In genomic region chr5:147668637-147669344, GRCm38 (mm10) we compare ENCODE assay signal across 19 mouse cellular contexts. TPM values are rescaled to one million over a fixed set of nuclear protein-coding genes. Genes with fewer than 3 reads are reported as not detected.
A peak's percentile ranks its signal among the peaks of the same experiment; 100 is the strongest.
DNase-seq lines count a peak whose midpoint lies in the region; ATAC-seq and TF ChIP-seq lines count a peak whose summit lies in the region.
"Had no signal": no experiment of that assay in that cellular context is flagged by ENCODE, and none has a peak within 500 bp of the region (broad histone marks: within the 10 kb centered on the region; RNA-seq: fewer than 3 reads in every experiment).

No protein-coding gene starts in this region.

- no peaks in the 10 kb centered on the region for H3K9me3 ChIP-seq in kidney, postnatal 0 days (replicated peaks; ENCODE audit: low read length)
- H3K9me3 ChIP-seq in kidney, embryonic 14.5 days (ENCODE audit: control insufficient read depth, low read length) = peaks cover 3% of the 10 kb centered on the region; the same call in 1 of the 2 replicates
- H3K9me3 ChIP-seq in midbrain, postnatal 0 days (ENCODE audit: low read length) = no peaks in the 10 kb centered on the region
- H3K9me3 ChIP-seq in midbrain, embryonic 11.5 days (ENCODE audit: control insufficient read depth, low read length) = no peaks in the 10 kb centered on the region
- no peaks in the 10 kb centered on the region for H3K9me3 ChIP-seq in stomach, postnatal 0 days (ENCODE audit: control insufficient read depth, low read length)
- H3K9me3 ChIP-seq: forebrain, embryonic 12.5 days; hindbrain, embryonic 12.5 days had no signal

- no peak overlapping the region for H3K4me2 ChIP-seq in kidney, postnatal 0 days (ENCODE audit: low read length)
- H3K4me2 ChIP-seq in kidney, embryonic 14.5 days (replicated peaks; ENCODE audit: low read depth, low read length) = no peak overlapping the region
- H3K4me2 ChIP-seq in midbrain, postnatal 0 days (ENCODE audit: low read depth, low read length, poor library complexity, severe bottlenecking) = no peak overlapping the region
- H3K4me2 ChIP-seq in midbrain, embryonic 11.5 days = no peak overlapping the region
- no peak overlapping the region for H3K4me2 ChIP-seq in stomach, postnatal 0 days (replicated peaks; ENCODE audit: low read depth)
- H3K4me2 ChIP-seq: forebrain, embryonic 12.5 days; hindbrain, embryonic 12.5 days; neural tube, embryonic 12.5 days had no signal

- H3K27me3 ChIP-seq in kidney, postnatal 0 days (ENCODE audit: insufficient read depth, low read length) = no peaks in the 10 kb centered on the region
- no peaks in the 10 kb centered on the region for H3K27me3 ChIP-seq in kidney, embryonic 14.5 days (ENCODE audit: control insufficient read depth, insufficient read depth, low read length)
- no peaks in the 10 kb centered on the region for H3K27me3 ChIP-seq in midbrain, postnatal 0 days (ENCODE audit: insufficient read depth, low read length)
- H3K27me3 ChIP-seq in midbrain, embryonic 11.5 days (ENCODE audit: control insufficient read depth, insufficient read depth, low read length) = no peaks in the 10 kb centered on the region
- no peaks in the 10 kb centered on the region for H3K27me3 ChIP-seq in stomach, postnatal 0 days (ENCODE audit: control insufficient read depth, insufficient read depth, low read length)
- H3K27me3 ChIP-seq: forebrain, embryonic 12.5 days; hindbrain, embryonic 12.5 days; neural tube, embryonic 12.5 days had no signal

- no peak for TF ChIP-seq EP300 in stomach, postnatal 0 days (optimal IDR thresholded peaks at IDR 0.05)

- no peaks in the 10 kb centered on the region for H3K36me3 ChIP-seq in kidney, postnatal 0 days (ENCODE audit: insufficient read depth, low read length)
- H3K36me3 ChIP-seq in kidney, embryonic 14.5 days (ENCODE audit: control insufficient read depth, insufficient read depth, low read length) = no peaks in the 10 kb centered on the region
- H3K36me3 ChIP-seq in midbrain, postnatal 0 days (ENCODE audit: insufficient read depth, low read length) = no peaks in the 10 kb centered on the region
- no peaks in the 10 kb centered on the region for H3K36me3 ChIP-seq in midbrain, embryonic 11.5 days (ENCODE audit: control insufficient read depth, insufficient read depth, low read length)
- no peaks in the 10 kb centered on the region for H3K36me3 ChIP-seq in stomach, postnatal 0 days (ENCODE audit: control insufficient read depth, insufficient read depth, low read length)
- H3K36me3 ChIP-seq: forebrain, embryonic 12.5 days; hindbrain, embryonic 12.5 days; neural tube, embryonic 12.5 days had no signal

- no peak overlapping the region for H3K27ac ChIP-seq in kidney, postnatal 0 days
- no peak overlapping the region for H3K27ac ChIP-seq in kidney, embryonic 14.5 days (ENCODE audit: low read depth, low read length)
- no peak overlapping the region for H3K27ac ChIP-seq in midbrain, postnatal 0 days (ENCODE audit: low read depth, low read length)
- H3K27ac ChIP-seq in midbrain, embryonic 11.5 days (ENCODE audit: low read depth, low read length) = no peak overlapping the region
- H3K27ac ChIP-seq in bone marrow macrophage, adult 2 months (ENCODE audit: insufficient read depth, low read depth, low read length) = no peak overlapping the region
- no peak overlapping the region for H3K27ac ChIP-seq in stomach, postnatal 0 days (replicated peaks)
- H3K27ac ChIP-seq: forebrain, embryonic 12.5 days; hindbrain, embryonic 12.5 days; neural tube, embryonic 12.5 days had no signal

- TF ChIP-seq POLR2A in bone marrow macrophage, adult 2 months (IDR thresholded peaks at IDR 0.05; ENCODE audit: borderline replicate concordance, low read depth, low read length) = no peak

- H3K9ac ChIP-seq in kidney, postnatal 0 days (ENCODE audit: low read depth, low read length) = no peak overlapping the region
- H3K9ac ChIP-seq in kidney, embryonic 14.5 days (ENCODE audit: low read depth, low read length) = no peak overlapping the region
- H3K9ac ChIP-seq in midbrain, postnatal 0 days (replicated peaks; ENCODE audit: low read length, poor library complexity, severe bottlenecking) = no peak overlapping the region
- no peak overlapping the region for H3K9ac ChIP-seq in midbrain, embryonic 11.5 days (ENCODE audit: low read length)
- no peak overlapping the region for H3K9ac ChIP-seq in stomach, postnatal 0 days (ENCODE audit: low read length)
- H3K9ac ChIP-seq: forebrain, embryonic 12.5 days; hindbrain, embryonic 12.5 days; neural tube, embryonic 12.5 days had no signal

- no peaks in the 10 kb centered on the region for H3K4me1 ChIP-seq in kidney, postnatal 0 days (replicated peaks; ENCODE audit: insufficient read depth, low read length)
- no peaks in the 10 kb centered on the region for H3K4me1 ChIP-seq in kidney, embryonic 14.5 days (ENCODE audit: control insufficient read depth, insufficient read depth, low read length)
- no peaks in the 10 kb centered on the region for H3K4me1 ChIP-seq in midbrain, postnatal 0 days (ENCODE audit: insufficient read depth, low read length)
- H3K4me1 ChIP-seq in midbrain, embryonic 11.5 days (ENCODE audit: control insufficient read depth, insufficient read depth, low read length) = no peaks in the 10 kb centered on the region
- peaks cover 5% of the 10 kb centered on the region; the same call in 1 of the 2 replicates for H3K4me1 ChIP-seq in bone marrow macrophage, adult 2 months (ENCODE audit: control insufficient read depth, insufficient read depth, low read length)
- H3K4me1 ChIP-seq in stomach, postnatal 0 days (replicated peaks; ENCODE audit: control insufficient read depth, insufficient read depth) = no peaks in the 10 kb centered on the region
- H3K4me1 ChIP-seq: forebrain, embryonic 12.5 days; hindbrain, embryonic 12.5 days; neural tube, embryonic 12.5 days had no signal

- DNase-seq in kidney, postnatal 0 days (ENCODE audit: low spot score) = no peak
- DNase-seq in midbrain, postnatal 0 days (ENCODE audit: low spot score) = no peak
- no peak for DNase-seq in midbrain, embryonic 11.5 days (ENCODE audit: low spot score, missing footprints)
- no peak for DNase-seq in stomach, postnatal 0 days (ENCODE audit: low spot score)
- no peak for DNase-seq in ovary, postnatal 14 days (ENCODE audit: low spot score)
- DNase-seq: cerebellum, postnatal 10 days; embryo, embryonic 11 days; kidney, postnatal 14 days; layer of hippocampus, postnatal 36 days; left cerebral cortex, postnatal 4 days; right cerebral cortex, postnatal 25 days; thymus, postnatal 4 days had no signal

- peak; percentile 30; the same call in 1 of the 2 replicates for TF ChIP-seq CTCF in kidney, postnatal 0 days (IDR thresholded peaks at IDR 0.05; ENCODE audit: low read depth)
- peak; percentile 35 for TF ChIP-seq CTCF in midbrain, postnatal 0 days (IDR thresholded peaks at IDR 0.05)
- peak; percentile 39; the same call in 1 of the 2 replicates for TF ChIP-seq CTCF in bone marrow macrophage, adult 2 months (IDR thresholded peaks at IDR 0.05; ENCODE audit: low read depth, low read length)
- 0 out of 2 replicates have a peak, but pooled peaks have one; percentile 11 for TF ChIP-seq CTCF in stomach, postnatal 0 days (IDR thresholded peaks at IDR 0.05; ENCODE audit: low read depth)

- WGBS in kidney, postnatal 0 days = 85% methylated on average over 15 of the region's 15 CpGs
- WGBS in kidney, embryonic 14.5 days = 90% methylated on average over 15 of the region's 15 CpGs
- 88% methylated on average over 15 of the region's 15 CpGs for WGBS in midbrain, postnatal 0 days
- 89% methylated on average over 15 of the region's 15 CpGs for WGBS in midbrain, embryonic 11.5 days
- 83% methylated on average over 15 of the region's 15 CpGs for WGBS in stomach, postnatal 0 days

- no peak for ATAC-seq in kidney, postnatal 0 days (replicated peaks; ENCODE audit: low FRiP score, low read depth)
- ATAC-seq in kidney, embryonic 14.5 days (ENCODE audit: low FRiP score, low TSS enrichment) = no peak
- ATAC-seq in midbrain, postnatal 0 days (ENCODE audit: low FRiP score) = no peak
- ATAC-seq in midbrain, embryonic 11.5 days (ENCODE audit: low FRiP score) = no peak
- no peak for ATAC-seq in stomach, postnatal 0 days (ENCODE audit: low FRiP score, low TSS enrichment)
- ATAC-seq: activated CD4-positive, CD25-positive, alpha-beta regulatory T cell, adult 4 months; CD4-positive, CD25-positive, alpha-beta regulatory T cell, adult 4 months had no signal

- H3K4me3 ChIP-seq in kidney, postnatal 0 days (replicated peaks; ENCODE audit: low read depth, low read length) = no peak overlapping the region
- H3K4me3 ChIP-seq in kidney, embryonic 14.5 days (ENCODE audit: low read length) = no peak overlapping the region
- H3K4me3 ChIP-seq in midbrain, postnatal 0 days (ENCODE audit: low read depth, low read length) = no peak overlapping the region
- no peak overlapping the region for H3K4me3 ChIP-seq in midbrain, embryonic 11.5 days (ENCODE audit: low read depth, low read length)
- no peak overlapping the region for H3K4me3 ChIP-seq in bone marrow macrophage, adult 2 months (ENCODE audit: insufficient read depth, low read length)
- no peak overlapping the region for H3K4me3 ChIP-seq in stomach, postnatal 0 days (ENCODE audit: low read depth, low read length)
- H3K4me3 ChIP-seq: forebrain, embryonic 12.5 days; hindbrain, embryonic 12.5 days; neural tube, embryonic 12.5 days had no signal

RNA-seq across cellular contexts. Expression of gene Flt1, which starts 57.0 kb away (rescaled TPM):
- polyA plus RNA-seq in kidney, postnatal 0 days (2015; fragmentation: Nextera tagmentation; extraction: Ambion mirVana) = 10.3 and 10.9 TPM in 2 replicates
- polyA plus RNA-seq in kidney, embryonic 14.5 days (2014; fragmentation: Nextera tagmentation; extraction: Ambion mirVana) = 12.5 and 20.0 TPM in 2 replicates
- 15.2 and 16.8 TPM in 2 replicates for total RNA-seq in midbrain, postnatal 0 days (2014; rRNA removed)
- 9.0 and 9.7 TPM in 2 replicates for polyA plus RNA-seq in midbrain, postnatal 0 days (2015; fragmentation: Nextera tagmentation; extraction: Ambion mirVana)
- polyA plus RNA-seq in midbrain, embryonic 11.5 days (2014; fragmentation: Nextera tagmentation; extraction: Ambion mirVana) = 11.2 and 11.6 TPM in 2 replicates
- polyA plus RNA-seq in bone marrow macrophage, adult 2 months (2012; ENCODE audit: insufficient read depth, insufficient read length, missing spikeins) = 0.19 and 0.21 TPM in 2 replicates
- 3.9 and 4.3 TPM in 2 replicates for polyA plus RNA-seq in stomach, postnatal 0 days (2015; fragmentation: Nextera tagmentation; extraction: Ambion mirVana)
- polyA plus RNA-seq: activated CD4-positive, CD25-positive, alpha-beta regulatory T cell, adult 4 months had no signal
